Mouse (Mus musculus) megakaryocyte, embryonic 14.5 days (primary cell): Measurements from ENCODE around the gene Disc1.

ENCODE experiments used
- FLI1 ChIP-seq: IDR thresholded peaks from 2 replicates; pipeline ENCODE4 v1.6.1; 2012; ENCODE audit warnings: low read length, inconsistent platforms, mixed read lengths
- GATA1 ChIP-seq: IDR thresholded peaks from 3 replicates; pipeline ENCODE4 v1.6.1; 2012; ENCODE audit warnings: mixed read lengths, low read length, inconsistent platforms, borderline replicate concordance

- TF ChIP-seq FLI1 (no peak), GATA1 (no peak)
Measured at GRCm38 (mm10) chr8:125060904-125061303, 6.9 kb downstream of the Disc1 start.
